In genomic region chr12:103981646-103982360, GRCm38 (mm10) we compare ENCODE assay signal across 32 mouse cellular contexts. TPM values are rescaled to one million over a fixed set of nuclear protein-coding genes. Genes with fewer than 3 reads are reported as not detected.
DNase-seq lines count a peak whose midpoint lies in the region; ATAC-seq and TF ChIP-seq lines count a peak whose summit lies in the region.
"Had no signal": no experiment of that assay in that cellular context is flagged by ENCODE, and none has a peak within 500 bp of the region (broad histone marks: within the 10 kb centered on the region; RNA-seq: fewer than 3 reads in every experiment).

No protein-coding gene starts in this region.

- 0 out of 2 replicates have a peak overlapping the region, but pooled peaks have one; percentile 40 for H3K27ac ChIP-seq in hindbrain, embryonic 15.5 days (replicated peaks)
- no peak overlapping the region for H3K27ac ChIP-seq in hindbrain, embryonic 12.5 days
- H3K27ac ChIP-seq in midbrain, embryonic 15.5 days = no peak overlapping the region
- no peak overlapping the region for H3K27ac ChIP-seq in midbrain, embryonic 13.5 days
- H3K27ac ChIP-seq in layer of hippocampus, adult 2 months = peak overlapping the region; percentile 92
- no peak overlapping the region for H3K27ac ChIP-seq in cerebellum, adult 2 months (ENCODE audit: insufficient read depth, low read length)
- H3K27ac ChIP-seq: hindbrain, embryonic 14.5 days; limb, embryonic 13.5 days; liver, embryonic 13.5 days; stomach, embryonic 15.5 days had no signal

- no peak for TF ChIP-seq POLR2A in cerebellum, adult 2 months (IDR thresholded peaks at IDR 0.05; ENCODE audit: borderline replicate concordance, insufficient read depth, low read length)

- no peaks in the 10 kb centered on the region for H3K4me1 ChIP-seq in hindbrain, embryonic 15.5 days (replicated peaks)
- no peaks in the 10 kb centered on the region for H3K4me1 ChIP-seq in hindbrain, embryonic 12.5 days
- H3K4me1 ChIP-seq in midbrain, embryonic 15.5 days = no peaks in the 10 kb centered on the region
- H3K4me1 ChIP-seq in midbrain, embryonic 13.5 days (replicated peaks) = no peaks in the 10 kb centered on the region
- H3K4me1 ChIP-seq in cerebellum, adult 2 months (ENCODE audit: control insufficient read depth, insufficient read depth, low read length) = no peaks in the 10 kb centered on the region
- H3K4me1 ChIP-seq: limb, embryonic 13.5 days; liver, embryonic 13.5 days; stomach, embryonic 15.5 days had no signal

- H3K36me3 ChIP-seq in hindbrain, embryonic 15.5 days = no peaks in the 10 kb centered on the region
- no peaks in the 10 kb centered on the region for H3K36me3 ChIP-seq in hindbrain, embryonic 12.5 days
- H3K36me3 ChIP-seq in midbrain, embryonic 15.5 days (replicated peaks) = no peaks in the 10 kb centered on the region
- H3K36me3 ChIP-seq in midbrain, embryonic 13.5 days = no peaks in the 10 kb centered on the region
- H3K36me3 ChIP-seq: G1E; heart, embryonic 12.5 days; limb, embryonic 13.5 days; liver, embryonic 13.5 days; stomach, embryonic 15.5 days had no signal

- H3K4me2 ChIP-seq in hindbrain, embryonic 15.5 days = no peak overlapping the region
- no peak overlapping the region for H3K4me2 ChIP-seq in hindbrain, embryonic 12.5 days (replicated peaks)
- H3K4me2 ChIP-seq in midbrain, embryonic 15.5 days = no peak overlapping the region
- H3K4me2 ChIP-seq in midbrain, embryonic 13.5 days (replicated peaks) = no peak overlapping the region
- H3K4me2 ChIP-seq: heart, embryonic 12.5 days; hindbrain, embryonic 14.5 days; limb, embryonic 13.5 days; liver, embryonic 13.5 days; stomach, embryonic 15.5 days had no signal

- no peak for ATAC-seq in hindbrain, embryonic 15.5 days (ENCODE audit: low FRiP score, low read depth)
- ATAC-seq in hindbrain, embryonic 12.5 days (ENCODE audit: low FRiP score) = no peak
- peak; percentile 65 for ATAC-seq in midbrain, embryonic 15.5 days (replicated peaks)
- no peak for ATAC-seq in midbrain, embryonic 13.5 days
- ATAC-seq: intestine, embryonic 16.5 days; Patski had no signal

- 77% methylated on average over 7 of the region's 7 CpGs for WGBS in hindbrain, embryonic 15.5 days
- 81% methylated on average over 7 of the region's 7 CpGs for WGBS in hindbrain, embryonic 12.5 days
- WGBS in midbrain, embryonic 15.5 days = 79% methylated on average over 7 of the region's 7 CpGs
- WGBS in midbrain, embryonic 13.5 days = 80% methylated on average over 7 of the region's 7 CpGs
- WGBS in cerebellum, adult 2 months = 70% methylated on average over 7 of the region's 7 CpGs

- H3K9ac ChIP-seq in hindbrain, embryonic 15.5 days = no peak overlapping the region
- H3K9ac ChIP-seq in hindbrain, embryonic 12.5 days = no peak overlapping the region
- H3K9ac ChIP-seq in midbrain, embryonic 15.5 days = no peak overlapping the region
- no peak overlapping the region for H3K9ac ChIP-seq in midbrain, embryonic 13.5 days (replicated peaks)
- H3K9ac ChIP-seq: heart, embryonic 12.5 days; hindbrain, embryonic 14.5 days; limb, embryonic 13.5 days; liver, embryonic 13.5 days; stomach, embryonic 15.5 days had no signal

- no peaks in the 10 kb centered on the region for H3K9me3 ChIP-seq in hindbrain, embryonic 15.5 days
- H3K9me3 ChIP-seq in hindbrain, embryonic 12.5 days (replicated peaks) = no peaks in the 10 kb centered on the region
- H3K9me3 ChIP-seq in midbrain, embryonic 15.5 days = no peaks in the 10 kb centered on the region
- no peaks in the 10 kb centered on the region for H3K9me3 ChIP-seq in midbrain, embryonic 13.5 days
- H3K9me3 ChIP-seq: heart, embryonic 12.5 days; limb, embryonic 13.5 days; liver, embryonic 13.5 days; stomach, embryonic 15.5 days had no signal

- no peak for TF ChIP-seq CTCF in layer of hippocampus, adult 2 months (conservative IDR thresholded peaks at IDR 0.05)
- no peak for TF ChIP-seq CTCF in cerebellum, adult 2 months (IDR thresholded peaks at IDR 0.05; ENCODE audit: borderline replicate concordance, insufficient read depth, low read depth, low read length)

- H3K4me3 ChIP-seq in hindbrain, embryonic 15.5 days = no peak overlapping the region
- no peak overlapping the region for H3K4me3 ChIP-seq in hindbrain, embryonic 12.5 days
- no peak overlapping the region for H3K4me3 ChIP-seq in midbrain, embryonic 15.5 days
- no peak overlapping the region for H3K4me3 ChIP-seq in midbrain, embryonic 13.5 days (replicated peaks)
- no peak overlapping the region for H3K4me3 ChIP-seq in layer of hippocampus, adult 2 months
- no peak overlapping the region for H3K4me3 ChIP-seq in cerebellum, adult 2 months (replicated peaks; ENCODE audit: insufficient read depth, low read depth, low read length)
- H3K4me3 ChIP-seq: heart, embryonic 12.5 days; limb, embryonic 13.5 days; liver, embryonic 13.5 days; stomach, embryonic 15.5 days had no signal

- peak in 1 of 2 experiments; percentile 67 for DNase-seq in layer of hippocampus, adult 2 months (ENCODE audit: low spot score in 2 of 2)
- DNase-seq in cerebellum, adult 2 months = no peak
- no peak for DNase-seq in embryo, embryonic 11 days
- DNase-seq: cerebellum, adult 8-10 months; gastrocnemius, postnatal 25 days; heart, adult 18-20 months; heart, postnatal 10 days; kidney, adult 9 months; kidney, postnatal 25 days; liver, embryonic 13.5 days; lung, adult 2 months; lung, postnatal 14 days; thymus, postnatal 25 days had no signal

- no peaks in the 10 kb centered on the region for H3K27me3 ChIP-seq in hindbrain, embryonic 15.5 days
- H3K27me3 ChIP-seq in hindbrain, embryonic 12.5 days = no peaks in the 10 kb centered on the region
- H3K27me3 ChIP-seq in midbrain, embryonic 15.5 days (replicated peaks) = no peaks in the 10 kb centered on the region
- no peaks in the 10 kb centered on the region for H3K27me3 ChIP-seq in midbrain, embryonic 13.5 days
- H3K27me3 ChIP-seq in cerebellum, adult 2 months (ENCODE audit: control insufficient read depth, insufficient read depth, low read length) = no peaks in the 10 kb centered on the region
- H3K27me3 ChIP-seq: liver, embryonic 13.5 days; Patski; stomach, embryonic 15.5 days had no signal

RNA-seq across cellular contexts. Expression of gene Serpina11, which starts 8.0 kb away (rescaled TPM):
- polyA plus RNA-seq in hindbrain, embryonic 15.5 days (2015; fragmentation: Nextera tagmentation; extraction: Ambion mirVana) = not detected in 2 replicates
- polyA plus RNA-seq in hindbrain, embryonic 12.5 days (2016; fragmentation: Nextera tagmentation; extraction: Ambion mirVana) = not detected in 2 replicates
- not detected in 2 replicates for polyA plus RNA-seq in midbrain, embryonic 15.5 days (2015; fragmentation: Nextera tagmentation; extraction: Ambion mirVana)
- not detected in 2 replicates for polyA plus RNA-seq in midbrain, embryonic 13.5 days (2015; fragmentation: Nextera tagmentation; extraction: Ambion mirVana)
- total RNA-seq in layer of hippocampus, adult 2 months (2021) = not detected
- 0.07 TPM in 1 of 2 replicates, not detected in the other for polyA plus RNA-seq in cerebellum, adult 2 months (2012; rRNA removed)
- total RNA-seq: adrenal gland, adult 18-20 months; G1E; gastrocnemius, postnatal 25 days; heart, adult 18-20 months; heart, postnatal 10 days; left cerebral cortex, adult 18-20 months; left cerebral cortex, postnatal 25 days had no signal
- polyA plus RNA-seq: embryonic facial prominence, embryonic 11.5 days; G1E; heart, embryonic 12.5 days; hindbrain, embryonic 14.5 days; limb, embryonic 13.5 days; lung, adult 2 months; Patski had no signal

RNA-seq across cellular contexts. Expression of gene Serpina1e, which starts 23.0 kb away (rescaled TPM):
- polyA plus RNA-seq in hindbrain, embryonic 15.5 days (2015; fragmentation: Nextera tagmentation; extraction: Ambion mirVana) = 0.19 TPM in 1 of 2 replicates, not detected in the other
- polyA plus RNA-seq in hindbrain, embryonic 12.5 days (2016; fragmentation: Nextera tagmentation; extraction: Ambion mirVana) = not detected in 2 replicates
- polyA plus RNA-seq in midbrain, embryonic 15.5 days (2015; fragmentation: Nextera tagmentation; extraction: Ambion mirVana) = 0.97 TPM in 1 of 2 replicates, not detected in the other
- polyA plus RNA-seq in midbrain, embryonic 13.5 days (2015; fragmentation: Nextera tagmentation; extraction: Ambion mirVana) = 0.16 TPM in 1 of 2 replicates, not detected in the other
- total RNA-seq in layer of hippocampus, adult 2 months (2021) = not detected
- polyA plus RNA-seq in cerebellum, adult 2 months (2012; rRNA removed) = not detected in 2 replicates
- total RNA-seq: CH12.LX; G1E; heart, postnatal 10 days; left cerebral cortex, adult 18-20 months; left cerebral cortex, postnatal 25 days; megakaryocyte, adult 5-6 weeks; monocyte, adult 5-6 weeks; neutrophil, adult 5-6 weeks had no signal
- polyA plus RNA-seq: embryonic facial prominence, embryonic 11.5 days; G1E; hindbrain, embryonic 14.5 days; limb, embryonic 13.5 days had no signal

RNA-seq across cellular contexts. Expression of gene Serpina9, which starts 31.8 kb away (rescaled TPM):
- polyA plus RNA-seq in hindbrain, embryonic 15.5 days (2015; fragmentation: Nextera tagmentation; extraction: Ambion mirVana) = 0.18 and 0.32 TPM in 2 replicates
- polyA plus RNA-seq in hindbrain, embryonic 12.5 days (2016; fragmentation: Nextera tagmentation; extraction: Ambion mirVana) = 0.08 TPM in 1 of 2 replicates, not detected in the other
- 0.05 TPM in 1 of 2 replicates, not detected in the other for polyA plus RNA-seq in midbrain, embryonic 15.5 days (2015; fragmentation: Nextera tagmentation; extraction: Ambion mirVana)
- polyA plus RNA-seq in midbrain, embryonic 13.5 days (2015; fragmentation: Nextera tagmentation; extraction: Ambion mirVana) = not detected in 2 replicates
- not detected for total RNA-seq in layer of hippocampus, adult 2 months (2021)
- polyA plus RNA-seq in cerebellum, adult 2 months (2012; rRNA removed) = 1.8 TPM in 2 replicates
- total RNA-seq: adrenal gland, adult 18-20 months; gastrocnemius, postnatal 25 days; heart, postnatal 10 days; megakaryocyte, adult 5-6 weeks; monocyte, adult 5-6 weeks; neutrophil, adult 5-6 weeks had no signal
- polyA plus RNA-seq: embryonic facial prominence, embryonic 11.5 days; G1E; hindbrain, embryonic 14.5 days; limb, embryonic 13.5 days; liver, embryonic 13.5 days; stomach, embryonic 15.5 days had no signal

Comparison
In these comparisons a context has a peak if more than half of its experiments do, and no peak if none do; other contexts are left out.
1. H3K27ac ChIP-seq: peak in hindbrain, embryonic 15.5 days (single experiment) and layer of hippocampus, adult 2 months (single experiment); none in hindbrain, embryonic 12.5 days (single experiment), midbrain, embryonic 15.5 days (single experiment), midbrain, embryonic 13.5 days (single experiment) and cerebellum, adult 2 months (single experiment).